Mouse (Mus musculus): ENCODE measurements around the gene Rcor1. TPM values are rescaled to one million over a fixed set of nuclear protein-coding genes. Genes with fewer than 3 reads are reported as not detected.

The Rcor1 gene
- polyA plus RNA-seq, 1 experiment from 2014 or later, result 7.9 TPM

DNA sequence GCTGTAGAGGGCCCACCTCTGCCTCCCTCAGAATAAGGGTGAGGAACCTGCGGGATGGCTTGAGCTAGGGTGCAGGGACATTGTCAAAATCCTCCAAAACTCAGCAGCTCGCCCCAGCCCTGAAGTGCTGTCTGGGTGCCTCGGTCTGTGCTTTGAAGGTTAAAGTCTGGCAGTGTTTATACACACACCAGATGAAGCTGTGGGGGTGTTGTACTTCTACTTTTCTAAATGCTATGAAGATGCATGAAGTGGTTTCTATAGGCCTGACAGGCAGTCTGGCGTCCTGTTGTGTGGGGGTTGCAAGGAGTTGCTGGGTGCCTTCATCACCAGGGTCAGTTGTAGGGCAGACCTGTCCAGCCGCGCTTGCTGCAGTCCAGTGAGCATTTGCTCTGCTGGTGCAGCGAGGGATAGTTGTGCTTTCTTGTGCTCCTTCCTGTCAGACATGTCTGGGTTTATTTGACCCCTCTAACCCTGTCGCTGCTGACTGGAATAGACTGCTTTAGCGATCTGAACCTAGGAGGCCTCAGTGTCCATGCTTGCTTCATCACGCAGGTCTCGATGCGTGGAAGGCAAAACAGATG lies 37.3 kb downstream of the Rcor1 start:
- H3K27me3 ChIP-seq (replicated peaks; ENCODE audit: control insufficient read depth, insufficient read depth, low read length), result no peaks in the 10 kb centered on the region
- peaks cover 5% of the 10 kb centered on the region for H3K4me1 ChIP-seq (ENCODE audit: control insufficient read depth, insufficient read depth, low read length)
- no peak for ATAC-seq
- H3K4me2 ChIP-seq (ENCODE audit: low read depth, low read length), result no peak overlapping the region
- no peaks in the 10 kb centered on the region for H3K36me3 ChIP-seq (ENCODE audit: control insufficient read depth, insufficient read depth, low read length)
- no peak overlapping the region for H3K9ac ChIP-seq (ENCODE audit: low read depth, low read length)
- WGBS, result 48% methylated on average over 12 of the region's 12 CpGs
- no peak overlapping the region for H3K4me3 ChIP-seq (ENCODE audit: low read length)
- no peaks in the 10 kb centered on the region for H3K9me3 ChIP-seq (ENCODE audit: control insufficient read depth, low read length)
- H3K27ac ChIP-seq (ENCODE audit: low read length), result no peak overlapping the region

- no peak overlapping the region for H3K4me3 ChIP-seq (ENCODE audit: low read length)
- WGBS, result 84% methylated on average over 4 of the region's 4 CpGs
- ATAC-seq, result no peak
- peaks cover 9% of the 10 kb centered on the region; the same call in 1 of the 2 replicates for H3K36me3 ChIP-seq (ENCODE audit: control insufficient read depth, insufficient read depth, low read length)
- H3K27me3 ChIP-seq (replicated peaks; ENCODE audit: control insufficient read depth, insufficient read depth, low read length), result no peaks in the 10 kb centered on the region
- H3K4me2 ChIP-seq (ENCODE audit: low read depth, low read length), result no peak overlapping the region
- no peaks in the 10 kb centered on the region for H3K4me1 ChIP-seq (ENCODE audit: control insufficient read depth, insufficient read depth, low read length)
- H3K9ac ChIP-seq (ENCODE audit: low read depth, low read length), result no peak overlapping the region
- H3K9me3 ChIP-seq (ENCODE audit: control insufficient read depth, low read length), result no peaks in the 10 kb centered on the region
- H3K27ac ChIP-seq (ENCODE audit: low read length), result no peak overlapping the region
These were observed 46.4 kb downstream of the Rcor1 start for GRCm38 (mm10) chr12:111085579-111085978.

GRCm38 (mm10) chr12:111087066-111087465 lies 47.9 kb downstream of the Rcor1 start:
- Histone ChIP-seq H3K27me3 (replicated peaks; ENCODE audit: control insufficient read depth, insufficient read depth, low read length) (no peaks in the 10 kb centered on the region), H3K36me3 (ENCODE audit: control insufficient read depth, insufficient read depth, low read length) (peaks cover 9% of the 10 kb centered on the region; the same call in 1 of the 2 replicates), H3K4me3 (ENCODE audit: low read length) (no peak overlapping the region), H3K27ac (ENCODE audit: low read length) (no peak overlapping the region), H3K4me2 (ENCODE audit: low read depth, low read length) (no peak overlapping the region), H3K9ac (ENCODE audit: low read depth, low read length) (no peak overlapping the region), H3K9me3 (ENCODE audit: control insufficient read depth, low read length) (no peaks in the 10 kb centered on the region), H3K4me1 (ENCODE audit: control insufficient read depth, insufficient read depth, low read length) (0 out of 2 replicates have a peak, but pooled peaks cover 2% of the 10 kb centered on the region)
- no peak for ATAC-seq
- 83% methylated on average over 1 of the region's 1 CpGs for WGBS

- H3K4me2 ChIP-seq (ENCODE audit: low read depth, low read length), result no peak overlapping the region
- no peaks in the 10 kb centered on the region for H3K9me3 ChIP-seq (ENCODE audit: control insufficient read depth, low read length)
- no peaks in the 10 kb centered on the region for H3K36me3 ChIP-seq (ENCODE audit: control insufficient read depth, insufficient read depth, low read length)
- no peak overlapping the region for H3K27ac ChIP-seq (ENCODE audit: low read length)
- H3K4me1 ChIP-seq (ENCODE audit: control insufficient read depth, insufficient read depth, low read length), result 0 out of 2 replicates have a peak, but pooled peaks cover 3% of the 10 kb centered on the region
- 31% methylated on average over 5 of the region's 5 CpGs for WGBS
- ATAC-seq, result no peak
- H3K9ac ChIP-seq (ENCODE audit: low read depth, low read length), result no peak overlapping the region
- H3K4me3 ChIP-seq (ENCODE audit: low read length), result no peak overlapping the region
- no peaks in the 10 kb centered on the region for H3K27me3 ChIP-seq (replicated peaks; ENCODE audit: control insufficient read depth, insufficient read depth, low read length)
These were observed 49.0 kb downstream of the Rcor1 start for GRCm38 (mm10) chr12:111088186-111088585.

DNA sequence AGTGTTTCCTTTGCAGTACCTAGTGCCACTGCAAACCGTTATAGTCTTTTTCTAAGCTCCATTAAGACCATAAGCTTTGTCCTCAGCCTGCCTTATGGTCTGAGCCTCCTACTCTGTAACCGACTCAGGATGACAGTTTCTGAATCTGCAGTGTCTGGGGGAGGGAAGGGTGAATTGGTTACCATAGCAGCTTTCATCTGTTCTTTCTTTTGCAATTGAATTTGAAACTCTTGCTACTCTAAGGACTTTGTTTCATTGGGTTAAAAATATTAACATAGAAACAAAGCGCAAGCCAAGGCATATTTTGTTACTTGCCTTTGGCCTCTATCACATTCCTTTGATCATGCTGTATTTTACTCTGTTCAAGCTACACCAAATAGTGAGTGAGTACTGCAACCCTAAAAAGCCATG lies 49.6 kb downstream of the Rcor1 start:
- H3K4me3 ChIP-seq (ENCODE audit: low read length), result no peak overlapping the region
- 61% methylated on average over 3 of the region's 3 CpGs for WGBS
- H3K36me3 ChIP-seq (ENCODE audit: control insufficient read depth, insufficient read depth, low read length), result no peaks in the 10 kb centered on the region
- ATAC-seq, result no peak
- H3K9ac ChIP-seq (ENCODE audit: low read depth, low read length), result no peak overlapping the region
- 0 out of 2 replicates have a peak, but pooled peaks cover 3% of the 10 kb centered on the region for H3K4me1 ChIP-seq (ENCODE audit: control insufficient read depth, insufficient read depth, low read length)
- no peaks in the 10 kb centered on the region for H3K27me3 ChIP-seq (replicated peaks; ENCODE audit: control insufficient read depth, insufficient read depth, low read length)
- no peak overlapping the region for H3K4me2 ChIP-seq (ENCODE audit: low read depth, low read length)
- no peak overlapping the region for H3K27ac ChIP-seq (ENCODE audit: low read length)
- H3K9me3 ChIP-seq (ENCODE audit: control insufficient read depth, low read length), result no peaks in the 10 kb centered on the region

GRCm38 (mm10) chr12:111089145-111089544 lies 50.0 kb downstream of the Rcor1 start:
- Histone ChIP-seq H3K9ac (ENCODE audit: low read depth, low read length) (no peak overlapping the region), H3K27me3 (replicated peaks; ENCODE audit: control insufficient read depth, insufficient read depth, low read length) (no peaks in the 10 kb centered on the region), H3K4me3 (ENCODE audit: low read length) (no peak overlapping the region), H3K4me1 (ENCODE audit: control insufficient read depth, insufficient read depth, low read length) (0 out of 2 replicates have a peak, but pooled peaks cover 3% of the 10 kb centered on the region), H3K27ac (ENCODE audit: low read length) (no peak overlapping the region), H3K36me3 (ENCODE audit: control insufficient read depth, insufficient read depth, low read length) (no peaks in the 10 kb centered on the region), H3K9me3 (ENCODE audit: control insufficient read depth, low read length) (no peaks in the 10 kb centered on the region), H3K4me2 (ENCODE audit: low read depth, low read length) (no peak overlapping the region)
- no peak for ATAC-seq
- 78% methylated on average over 7 of the region's 7 CpGs for WGBS

GRCm38 (mm10) chr12:111090801-111091200 lies 51.6 kb downstream of the Rcor1 start:
- no peak for ATAC-seq

GRCm38 (mm10) chr12:111091981-111092380 lies 52.8 kb downstream of the Rcor1 start:
- no peak for ATAC-seq
- Histone ChIP-seq H3K4me3 (ENCODE audit: low read length) (no peak overlapping the region), H3K4me1 (ENCODE audit: control insufficient read depth, insufficient read depth, low read length) (0 out of 2 replicates have a peak, but pooled peaks cover 3% of the 10 kb centered on the region), H3K27ac (ENCODE audit: low read length) (no peak overlapping the region), H3K27me3 (replicated peaks; ENCODE audit: control insufficient read depth, insufficient read depth, low read length) (no peaks in the 10 kb centered on the region), H3K36me3 (ENCODE audit: control insufficient read depth, insufficient read depth, low read length) (no peaks in the 10 kb centered on the region), H3K4me2 (ENCODE audit: low read depth, low read length) (no peak overlapping the region), H3K9ac (ENCODE audit: low read depth, low read length) (no peak overlapping the region), H3K9me3 (ENCODE audit: control insufficient read depth, low read length) (no peaks in the 10 kb centered on the region)
- WGBS, result 86% methylated on average over 10 of the region's 10 CpGs

More at GRCm38 (mm10) chr12:111090801-111091200, 51.6 kb downstream of the Rcor1 start:
- 0 out of 2 replicates have a peak, but pooled peaks cover 3% of the 10 kb centered on the region for H3K4me1 ChIP-seq (ENCODE audit: control insufficient read depth, insufficient read depth, low read length)
- no peaks in the 10 kb centered on the region for H3K36me3 ChIP-seq (ENCODE audit: control insufficient read depth, insufficient read depth, low read length)
- no peaks in the 10 kb centered on the region for H3K9me3 ChIP-seq (ENCODE audit: control insufficient read depth, low read length)
- no peak overlapping the region for H3K4me2 ChIP-seq (ENCODE audit: low read depth, low read length)
- no peak overlapping the region for H3K27ac ChIP-seq (ENCODE audit: low read length)
- H3K27me3 ChIP-seq (replicated peaks; ENCODE audit: control insufficient read depth, insufficient read depth, low read length), result no peaks in the 10 kb centered on the region
- no peak overlapping the region for H3K9ac ChIP-seq (ENCODE audit: low read depth, low read length)
- no peak overlapping the region for H3K4me3 ChIP-seq (ENCODE audit: low read length)

DNA sequence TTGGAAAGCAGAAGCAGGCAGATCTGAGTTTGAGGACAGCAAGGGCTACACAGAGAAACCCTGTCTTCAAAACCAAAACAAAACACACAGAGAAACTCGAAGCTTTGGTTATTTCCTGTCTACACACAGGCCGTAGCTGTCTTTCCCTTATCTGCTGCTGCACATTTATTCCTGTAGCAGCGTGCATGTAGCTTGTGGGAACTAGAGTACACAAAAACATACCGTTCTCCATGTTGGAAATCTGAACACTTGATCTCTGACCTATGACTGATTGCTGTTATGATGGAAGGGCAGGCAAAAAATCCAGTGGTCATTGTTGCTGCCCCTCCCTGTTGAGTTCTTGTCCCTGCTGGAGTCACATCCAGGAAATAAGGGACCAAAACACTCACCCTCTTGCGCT lies 54.9 kb downstream of the Rcor1 start:
- Histone ChIP-seq H3K9ac (ENCODE audit: low read depth, low read length) (no peak overlapping the region), H3K4me2 (ENCODE audit: low read depth, low read length) (no peak overlapping the region), H3K27ac (ENCODE audit: low read length) (no peak overlapping the region), H3K4me1 (ENCODE audit: control insufficient read depth, insufficient read depth, low read length) (0 out of 2 replicates have a peak, but pooled peaks cover 3% of the 10 kb centered on the region), H3K27me3 (replicated peaks; ENCODE audit: control insufficient read depth, insufficient read depth, low read length) (no peaks in the 10 kb centered on the region), H3K4me3 (ENCODE audit: low read length) (no peak overlapping the region), H3K36me3 (ENCODE audit: control insufficient read depth, insufficient read depth, low read length) (no peaks in the 10 kb centered on the region), H3K9me3 (ENCODE audit: control insufficient read depth, low read length) (no peaks in the 10 kb centered on the region)
- ATAC-seq, result no peak
- 70% methylated on average over 5 of the region's 5 CpGs for WGBS

- no peaks in the 10 kb centered on the region for H3K27me3 ChIP-seq (replicated peaks; ENCODE audit: control insufficient read depth, insufficient read depth, low read length)
- no peak overlapping the region for H3K27ac ChIP-seq (ENCODE audit: low read length)
- no peak overlapping the region for H3K4me3 ChIP-seq (ENCODE audit: low read length)
- H3K9me3 ChIP-seq (ENCODE audit: control insufficient read depth, low read length), result no peaks in the 10 kb centered on the region
- ATAC-seq, result no peak
- no peak overlapping the region for H3K4me2 ChIP-seq (ENCODE audit: low read depth, low read length)
- 0 out of 2 replicates have a peak, but pooled peaks cover 3% of the 10 kb centered on the region for H3K4me1 ChIP-seq (ENCODE audit: control insufficient read depth, insufficient read depth, low read length)
- WGBS, result 95% methylated on average over 6 of the region's 6 CpGs
- no peaks in the 10 kb centered on the region; the same call in 1 of the 2 replicates for H3K36me3 ChIP-seq (ENCODE audit: control insufficient read depth, insufficient read depth, low read length)
- H3K9ac ChIP-seq (ENCODE audit: low read depth, low read length), result no peak overlapping the region
These were observed 55.9 kb downstream of the Rcor1 start for GRCm38 (mm10) chr12:111095086-111095485.
